Mouse (Mus musculus) MEL (cell line): Measurements from ENCODE around the gene Tspan11. TPM values are rescaled to one million over a fixed set of nuclear protein-coding genes. Genes with fewer than 3 reads are reported as not detected.

Experiments
- DNase-seq: peaks from one replicate; pipeline ENCODE4 v3.0.0; 2011; ENCODE audit warnings: low read depth, low spot score
- H3K27ac ChIP-seq: 2 replicates; pipeline ENCODE4 v1.5.1; 2012; ENCODE audit warnings: low read depth, mild to moderate bottlenecking, control low read depth, low read length, moderate library complexity; ENCODE audit not compliant: control insufficient read depth
- H3K27me3 ChIP-seq, 2 experiments: fragments of 150-350 bp in 1 of 2; sonication (generic) in 1 of 2; 2 replicates each; pipeline ENCODE4 v1.6.1; 2012; ENCODE audit warnings: low read length in 2 of 2, mild to moderate bottlenecking in 2 of 2, improper control_type of control experiment in 1 of 2, moderate library complexity in 1 of 2; ENCODE audit not compliant: insufficient read depth in 2 of 2, control insufficient read depth in 1 of 2
- H3K36me3 ChIP-seq, 2 experiments: 2 replicates each; pipeline ENCODE4 v1.6.1; 2012 to 2014; ENCODE audit warnings: low read length in 2 of 2, improper control_type of control experiment in 1 of 2, inconsistent platforms in 1 of 2, mild to moderate bottlenecking in 1 of 2; ENCODE audit not compliant: insufficient read depth in 2 of 2, control insufficient read depth in 1 of 2
- H3K4me1 ChIP-seq, 2 experiments: fragments of 150-350 bp in 1 of 2; sonication (generic) in 1 of 2; 2 replicates each; pipeline ENCODE4 v1.6.1; 2012; ENCODE audit warnings: low read length in 2 of 2, improper control_type of control experiment in 1 of 2, mild to moderate bottlenecking in 1 of 2; ENCODE audit not compliant: insufficient read depth in 2 of 2, control insufficient read depth in 1 of 2
- H3K4me3 ChIP-seq, 2 experiments: fragments of 150-350 bp in 1 of 2; sonication (generic) in 1 of 2; 2 replicates each; pipeline ENCODE4 v1.5.1; 2012; ENCODE audit warnings: low read depth in 2 of 2, low read length in 2 of 2, mild to moderate bottlenecking in 2 of 2, moderate library complexity in 2 of 2, control low read depth in 1 of 2, improper control_type of control experiment in 1 of 2; ENCODE audit not compliant: control insufficient read depth in 1 of 2, insufficient read depth in 1 of 2
- H3K79me2 ChIP-seq: 2 replicates; pipeline ENCODE4 v1.6.1; 2012; ENCODE audit warnings: mild to moderate bottlenecking, low read length, moderate library complexity; ENCODE audit not compliant: control insufficient read depth, poor library complexity, insufficient read depth
- H3K9ac ChIP-seq: 2 replicates; pipeline ENCODE4 v1.6.1; 2012; ENCODE audit warnings: low read depth, mild to moderate bottlenecking, control low read depth, low read length, moderate library complexity; ENCODE audit not compliant: control insufficient read depth, poor library complexity, severe bottlenecking
- H3K9me3 ChIP-seq: fragments of 150-350 bp; sonication (generic); replicated peaks from 2 replicates; pipeline ENCODE4 v1.6.1; 2012; ENCODE audit warnings: mild to moderate bottlenecking, low read length, improper control_type of control experiment, moderate library complexity; ENCODE audit not compliant: insufficient read depth
- BHLHE40 ChIP-seq: IDR thresholded peaks from 2 replicates; pipeline ENCODE4 v1.6.1; 2012; ENCODE audit warnings: low read depth, mild to moderate bottlenecking, inconsistent platforms, low read length, improper control_type of control experiment, borderline replicate concordance
- CTCF ChIP-seq, 3 experiments: IDR thresholded peaks in 2 of 3; conservative IDR thresholded peaks in 1 of 3; 2 replicates each; pipeline ENCODE4 v1.5.1; 2011 to 2012; ENCODE audit warnings: low read length in 3 of 3, low read depth in 2 of 3, mild to moderate bottlenecking in 2 of 3, improper control_type of control experiment in 1 of 3, inconsistent platforms in 1 of 3, mixed read lengths in 1 of 3, moderate library complexity in 1 of 3; ENCODE audit not compliant: control insufficient read depth in 1 of 3, insufficient read depth in 1 of 3, poor library complexity in 1 of 3, severe bottlenecking in 1 of 3
- ELF1 ChIP-seq: IDR thresholded peaks from 2 replicates; pipeline ENCODE4 v1.6.1; 2014; ENCODE audit warnings: low read depth, mild to moderate bottlenecking, inconsistent platforms, low read length, improper control_type of control experiment, moderate library complexity
- ETS1 ChIP-seq: IDR thresholded peaks from 2 replicates; pipeline ENCODE4 v1.6.1; 2012; ENCODE audit warnings: low read depth, mild to moderate bottlenecking, inconsistent platforms, low read length, improper control_type of control experiment, moderate library complexity
- JUND ChIP-seq: IDR thresholded peaks from 2 replicates; pipeline ENCODE4 v1.6.1; 2011; ENCODE audit warnings: low read depth, mild to moderate bottlenecking, improper control_type of control experiment, low read length
- KAT2A ChIP-seq: conservative IDR thresholded peaks from 2 replicates; pipeline ENCODE4 v1.6.1; 2012; ENCODE audit warnings: low read depth, low read length, improper control_type of control experiment, inconsistent platforms
- MAFK ChIP-seq: IDR thresholded peaks from 2 replicates; pipeline ENCODE4 v1.6.1; 2011; ENCODE audit warnings: low read depth, mild to moderate bottlenecking, low read length, improper control_type of control experiment, borderline replicate concordance
- MAX ChIP-seq: IDR thresholded peaks from 2 replicates; pipeline ENCODE4 v1.6.1; 2011; ENCODE audit warnings: low read length, improper control_type of control experiment
- MYB ChIP-seq: IDR thresholded peaks from 2 replicates; pipeline ENCODE4 v1.6.1; 2011; ENCODE audit warnings: mild to moderate bottlenecking, low read depth, low read length, improper control_type of control experiment
- MYC ChIP-seq: IDR thresholded peaks from 2 replicates; pipeline ENCODE4 v1.6.1; 2011; ENCODE audit warnings: low read depth, mild to moderate bottlenecking, low read length, improper control_type of control experiment, moderate library complexity
- NELFE ChIP-seq: IDR thresholded peaks from 2 replicates; pipeline ENCODE4 v1.6.1; 2011; ENCODE audit warnings: low read depth, low read length, improper control_type of control experiment
- POLR2AphosphoS5 ChIP-seq: IDR thresholded peaks from 2 replicates; pipeline ENCODE4 v1.6.1; 2012; ENCODE audit warnings: low read depth, borderline replicate concordance, mild to moderate bottlenecking, inconsistent platforms, low read length, moderate library complexity, mixed read lengths
- UBTF ChIP-seq: IDR thresholded peaks from 2 replicates; pipeline ENCODE4 v1.6.1; 2012; ENCODE audit warnings: low read depth, mild to moderate bottlenecking, inconsistent platforms, low read length, improper control_type of control experiment, moderate library complexity, borderline replicate concordance; ENCODE audit not compliant: insufficient read depth
- USF1 ChIP-seq: IDR thresholded peaks from 2 replicates; pipeline ENCODE4 v1.6.1; 2014; ENCODE audit warnings: low read depth, mild to moderate bottlenecking, inconsistent platforms, low read length, improper control_type of control experiment, moderate library complexity
- USF2 ChIP-seq, 2 experiments: IDR thresholded peaks; 2 replicates each; pipeline ENCODE4 v1.6.1; 2011 to 2012; ENCODE audit warnings: improper control_type of control experiment in 2 of 2, low read length in 2 of 2, borderline replicate concordance in 1 of 2, inconsistent platforms in 1 of 2, low read depth in 1 of 2, mild to moderate bottlenecking in 1 of 2; ENCODE audit not compliant: insufficient read depth in 1 of 2
- ZKSCAN1 ChIP-seq: IDR thresholded peaks from 2 replicates; pipeline ENCODE4 v1.6.1; 2012; ENCODE audit warnings: low read depth, mild to moderate bottlenecking, inconsistent platforms, low read length, improper control_type of control experiment, moderate library complexity
- ZNF384 ChIP-seq: IDR thresholded peaks from 2 replicates; pipeline ENCODE4 v1.6.1; 2012; ENCODE audit warnings: low read depth, mild to moderate bottlenecking, inconsistent platforms, low read length, improper control_type of control experiment
- polyA plus RNA-seq, 2 experiments: library from polyadenylated mRNA; stranded (reverse) in 1 of 2; unstranded in 1 of 2; fragments of >175 nt in 1 of 2; fragments of >200 nt in 1 of 2; gene quantifications; 2 replicates each; pipeline versions ENCODE4 v1.2.1 to v1.2.4; 2012; ENCODE audit warnings: low replicate concordance in 2 of 2, low read depth in 1 of 2; ENCODE audit not compliant: insufficient read length in 2 of 2, insufficient read depth in 1 of 2, missing spikeins in 1 of 2
- total RNA-seq: library from RNA; depleted of rRNA; stranded (reverse); fragments of 300-350 nt; gene quantifications from 2 replicates; pipeline ENCODE4 v1.2.3, GENCODE M21; 2012

Gene Tspan11
- total and polyA plus RNA-seq, 3 experiments: not detected

- Histone ChIP-seq H3K4me1 (no peaks in the 10 kb centered on the region), H3K4me3 (no peak overlapping the region), H3K9me3 (no peaks in the 10 kb centered on the region), H3K9ac (no peak overlapping the region), H3K27me3 (no peaks in the 10 kb centered on the region), H3K36me3 (no peaks in the 10 kb centered on the region), H3K27ac (no peak overlapping the region), H3K79me2 (no peaks in the 10 kb centered on the region)
- TF ChIP-seq MAX (no peak), JUND (no peak), MYB (no peak), USF2 (IDR thresholded peaks at IDR 0.05; ENCODE audit: borderline replicate concordance in 1 of 2, insufficient read depth in 1 of 2, low read depth in 1 of 2, low read length in 2 of 2) (no peak), USF1 (no peak), ETS1 (no peak), ZNF384 (no peak), POLR2AphosphoS5 (no peak), NELFE (no peak), KAT2A (no peak), ELF1 (no peak), CTCF (IDR thresholded peaks at IDR 0.05 in 2 of 3, conservative IDR thresholded peaks at IDR 0.05 in 1 of 3; ENCODE audit: control insufficient read depth in 1 of 3, insufficient read depth in 1 of 3, low read depth in 2 of 3, low read length in 3 of 3, poor library complexity in 1 of 3, severe bottlenecking in 1 of 3) (no peak), BHLHE40 (no peak), ZKSCAN1 (no peak), MYC (no peak)
- DNase-seq: no peak
Measured at GRCm38 (mm10) chr6:127877026-127877425, 10.4 kb upstream of the Tspan11 start.

- H3K4me1 ChIP-seq: no peaks in the 10 kb centered on the region
- H3K27ac ChIP-seq: no peak overlapping the region
- H3K27me3 ChIP-seq: no peaks in the 10 kb centered on the region
- H3K9me3 ChIP-seq: no peaks in the 10 kb centered on the region
- peak; percentile 20 for DNase-seq
- TF ChIP-seq BHLHE40 (no peak), UBTF (no peak), MAFK (no peak), CTCF (IDR thresholded peaks at IDR 0.05 in 2 of 3, conservative IDR thresholded peaks at IDR 0.05 in 1 of 3; ENCODE audit: control insufficient read depth in 1 of 3, insufficient read depth in 1 of 3, low read depth in 2 of 3, low read length in 3 of 3, poor library complexity in 1 of 3, severe bottlenecking in 1 of 3) (peak; percentile 18 to 38 (median 25); a peak in 3 of 6 replicates)
- TF ChIP-seq, all 39 proteins: peak for 1
- H3K9ac ChIP-seq: no peak overlapping the region
- H3K4me3 ChIP-seq: no peak overlapping the region
- no peaks in the 10 kb centered on the region for H3K79me2 ChIP-seq
- no peaks in the 10 kb centered on the region for H3K36me3 ChIP-seq
Measured at GRCm38 (mm10) chr6:127879472-127879871, 7.9 kb upstream of the Tspan11 start.
